Mouse (Mus musculus) forebrain, postnatal 0 days (tissue): ENCODE data around the gene Rrp7a. TPM values are rescaled to one million over a fixed set of nuclear protein-coding genes. Genes with fewer than 3 reads are reported as not detected.

Source experiments
- ATAC-seq: fragments of 200-750 bp; cut with Nextera tagmentation; 2 replicates; pipeline ENCODE4 v1.8.0; 2017; ENCODE audit warnings: mild to moderate bottlenecking, moderate library complexity
- DNase-seq: peaks from one replicate; pipeline ENCODE4 v3.0.0-alpha.2; 2015
- H3K27ac ChIP-seq: fragments of 300-500 bp; sonication (generic); 2 replicates; pipeline ENCODE4 v1.5.1; 2014; ENCODE audit warnings: low read depth, mild to moderate bottlenecking, antibody characterized with exemption, low read length, moderate library complexity, mixed read lengths
- H3K27me3 ChIP-seq: fragments of 300-500 bp; sonication (generic); 2 replicates; pipeline ENCODE4 v1.6.1; 2014; ENCODE audit warnings: mild to moderate bottlenecking, low read length, mixed read lengths; ENCODE audit not compliant: insufficient read depth
- H3K36me3 ChIP-seq: fragments of 300-500 bp; sonication (generic); 2 replicates; pipeline ENCODE4 v1.6.1; 2014; ENCODE audit warnings: mild to moderate bottlenecking, moderate library complexity; ENCODE audit not compliant: insufficient read depth
- H3K4me1 ChIP-seq: fragments of 300-500 bp; sonication (generic); 2 replicates; pipeline ENCODE4 v1.6.1; 2014; ENCODE audit warnings: antibody characterized with exemption; ENCODE audit not compliant: insufficient read depth
- H3K4me2 ChIP-seq: fragments of 300-500 bp; sonication (generic); 2 replicates; pipeline ENCODE4 v1.6.1; 2014; ENCODE audit warnings: low read depth, mild to moderate bottlenecking, moderate library complexity
- H3K4me3 ChIP-seq: fragments of 300-500 bp; sonication (generic); 2 replicates; pipeline ENCODE4 v1.5.1; 2014; ENCODE audit warnings: low read depth, low read length, mixed read lengths
- H3K9ac ChIP-seq: fragments of 300-500 bp; sonication (generic); 2 replicates; pipeline ENCODE4 v1.6.1; 2014; ENCODE audit warnings: mild to moderate bottlenecking
- H3K9me3 ChIP-seq: fragments of 300-500 bp; sonication (generic); 2 replicates; pipeline ENCODE4 v1.6.1; 2016; ENCODE audit warnings: low read length
- CTCF ChIP-seq: sonication (generic); IDR thresholded peaks from 2 replicates; pipeline ENCODE4 v1.5.1; 2016; ENCODE audit warnings: antibody characterized with exemption, control low read depth, low read depth
- WGBS: fragments of 180-500 bp; shearing (Covaris S2); extraction: QIAGEN DNeasy Blood & Tissue Kit; methylation state at CpG from one replicate; pipeline ENCODE4 v1.1.7; 2014; 5-methylcytosine and 5-hydroxymethylcytosine counted together
- polyA plus RNA-seq: library from polyadenylated mRNA; unstranded; fragments of >200 nt; fragmentation: Nextera tagmentation; extraction: Ambion mirVana; gene quantifications from 2 replicates; pipeline ENCODE4 v1.2.1, GENCODE M21; 2015
- total RNA-seq: library from RNA; depleted of rRNA; stranded (reverse); fragments of >200 nt; gene quantifications from 2 replicates; pipeline ENCODE4 v1.2.3, GENCODE M21; 2014

Rrp7a gene
- total and polyA plus RNA-seq, 2 experiments from 2014 or later: 89.5 to 122 TPM

DNA sequence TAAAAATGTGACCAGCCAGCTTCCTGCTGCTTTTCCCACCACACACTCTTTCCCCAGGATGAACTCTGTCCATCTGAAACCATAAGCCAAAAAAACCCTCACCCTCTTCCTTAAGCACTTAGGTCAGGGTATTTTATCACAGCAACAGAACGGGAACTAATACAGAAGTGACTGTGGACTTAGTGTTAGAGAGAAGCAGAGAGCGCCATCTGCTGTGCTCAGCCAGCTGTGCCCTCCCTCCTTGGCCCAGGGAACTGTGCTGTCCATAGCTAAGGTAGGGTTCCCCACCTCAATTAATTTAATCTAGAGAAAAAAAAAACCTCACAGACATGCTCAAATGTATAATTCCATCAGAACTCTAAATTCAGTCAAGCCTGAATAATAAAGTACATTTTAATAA, 26.7 kb downstream of the Rrp7a start:
- WGBS: 38% methylated on average over 2 of the region's 2 CpGs
- Histone ChIP-seq H3K4me1 (0 out of 2 replicates have a peak, but pooled peaks cover 5% of the 10 kb centered on the region), H3K9me3 (no peaks in the 10 kb centered on the region), H3K4me3 (no peak overlapping the region), H3K27me3 (no peaks in the 10 kb centered on the region), H3K36me3 (no peaks in the 10 kb centered on the region), H3K9ac (no peak overlapping the region), H3K27ac (no peak overlapping the region), H3K4me2 (no peak overlapping the region)
- ATAC-seq (no peak), DNase-seq (no peak)
- TF ChIP-seq CTCF: peak; percentile 47

DNA sequence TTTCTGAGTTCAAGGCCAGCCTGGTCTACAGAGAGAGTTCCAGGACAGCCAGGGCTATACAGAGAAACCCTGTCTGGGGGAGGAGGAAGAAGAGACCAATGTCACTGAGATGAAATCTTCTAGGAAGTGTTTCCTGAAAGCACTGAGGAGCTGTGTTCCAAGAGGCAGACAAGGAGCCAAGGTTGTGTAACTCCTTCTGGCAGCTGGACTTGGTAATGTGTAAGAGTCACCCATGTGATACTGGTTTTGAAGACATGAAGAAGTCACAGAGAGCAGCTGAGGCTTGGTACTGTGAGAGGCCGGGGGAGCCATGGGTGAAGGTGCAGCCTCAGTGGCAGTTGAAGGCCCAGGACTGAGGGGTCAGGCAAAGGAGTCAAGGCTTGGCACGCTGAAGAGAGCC, 28.9 kb downstream of the Rrp7a start:
- no peak overlapping the region for H3K9ac ChIP-seq
- ATAC-seq (no peak), DNase-seq (no peak)
- no peak overlapping the region for H3K27ac ChIP-seq
- TF ChIP-seq CTCF: no peak
- no peak overlapping the region for H3K4me3 ChIP-seq
- H3K4me2 ChIP-seq: no peak overlapping the region
- H3K9me3 ChIP-seq: no peaks in the 10 kb centered on the region
- no peaks in the 10 kb centered on the region for H3K36me3 ChIP-seq
- no peaks in the 10 kb centered on the region for H3K27me3 ChIP-seq
- no peaks in the 10 kb centered on the region; the same call in 1 of the 2 replicates for H3K4me1 ChIP-seq
- 87% methylated on average over 2 of the region's 2 CpGs for WGBS

DNA sequence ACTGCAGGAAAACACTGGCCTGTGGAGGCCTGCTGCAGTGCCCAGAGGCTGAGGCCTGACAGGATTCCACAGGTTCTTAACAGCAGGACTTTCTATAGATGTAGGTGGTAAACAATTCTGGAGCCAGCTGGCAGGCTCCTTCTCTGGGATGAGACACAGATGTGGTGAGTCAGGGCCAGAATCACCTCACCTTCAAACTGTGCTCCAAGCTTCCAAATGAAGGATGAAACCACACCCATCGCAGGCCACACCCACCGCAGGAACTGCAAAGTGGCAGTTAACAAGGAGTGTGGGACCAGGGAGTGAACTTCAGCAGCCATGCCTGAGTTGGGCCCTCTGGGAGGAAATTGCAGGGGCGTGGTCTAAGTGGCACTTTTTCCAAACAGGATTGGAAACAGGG, 31.7 kb downstream of the Rrp7a start:
- H3K4me1 ChIP-seq: no peaks in the 10 kb centered on the region; the same call in 1 of the 2 replicates
- DNase-seq (no peak), ATAC-seq (no peak)
- H3K27me3 ChIP-seq: no peaks in the 10 kb centered on the region
- no peak overlapping the region for H3K4me2 ChIP-seq
- H3K27ac ChIP-seq: no peak overlapping the region
- WGBS: 56% methylated on average over 3 of the region's 3 CpGs
- H3K9me3 ChIP-seq: no peaks in the 10 kb centered on the region
- H3K36me3 ChIP-seq: no peaks in the 10 kb centered on the region
- H3K4me3 ChIP-seq: no peak overlapping the region
- TF ChIP-seq CTCF: no peak
- no peak overlapping the region for H3K9ac ChIP-seq

DNA sequence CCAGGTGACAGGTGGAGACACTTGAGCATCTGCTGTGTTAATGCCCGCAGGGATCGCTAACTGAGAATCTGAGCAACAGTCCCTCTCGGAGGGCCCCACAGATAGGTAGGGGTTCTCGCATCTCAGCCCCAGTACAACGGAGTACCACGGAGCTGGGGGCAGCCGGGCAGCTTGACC, 33.3 kb downstream of the Rrp7a start, which contains the start of gene Serhl:
Gene Serhl (plus strand): TSS at position 78 of the 177 bp plus-strand sequence.
- no peak within 1 kb of the TSS for H3K9ac ChIP-seq
- no peak for DNase-seq
- no peaks in the 10 kb centered on the region for H3K36me3 ChIP-seq
- no peak for TF ChIP-seq CTCF
- 20% methylated on average over 7 of the region's 7 CpGs for WGBS
- no peak within 1 kb of the TSS for H3K4me2 ChIP-seq
- no peak for ATAC-seq
- no peaks in the 10 kb centered on the region for H3K9me3 ChIP-seq
- H3K4me3 ChIP-seq: no peak within 1 kb of the TSS
- H3K4me1 ChIP-seq: no peaks in the 10 kb centered on the region; the same call in 1 of the 2 replicates
- no peaks in the 10 kb centered on the region for H3K27me3 ChIP-seq
- no peak within 1 kb of the TSS for H3K27ac ChIP-seq

DNA sequence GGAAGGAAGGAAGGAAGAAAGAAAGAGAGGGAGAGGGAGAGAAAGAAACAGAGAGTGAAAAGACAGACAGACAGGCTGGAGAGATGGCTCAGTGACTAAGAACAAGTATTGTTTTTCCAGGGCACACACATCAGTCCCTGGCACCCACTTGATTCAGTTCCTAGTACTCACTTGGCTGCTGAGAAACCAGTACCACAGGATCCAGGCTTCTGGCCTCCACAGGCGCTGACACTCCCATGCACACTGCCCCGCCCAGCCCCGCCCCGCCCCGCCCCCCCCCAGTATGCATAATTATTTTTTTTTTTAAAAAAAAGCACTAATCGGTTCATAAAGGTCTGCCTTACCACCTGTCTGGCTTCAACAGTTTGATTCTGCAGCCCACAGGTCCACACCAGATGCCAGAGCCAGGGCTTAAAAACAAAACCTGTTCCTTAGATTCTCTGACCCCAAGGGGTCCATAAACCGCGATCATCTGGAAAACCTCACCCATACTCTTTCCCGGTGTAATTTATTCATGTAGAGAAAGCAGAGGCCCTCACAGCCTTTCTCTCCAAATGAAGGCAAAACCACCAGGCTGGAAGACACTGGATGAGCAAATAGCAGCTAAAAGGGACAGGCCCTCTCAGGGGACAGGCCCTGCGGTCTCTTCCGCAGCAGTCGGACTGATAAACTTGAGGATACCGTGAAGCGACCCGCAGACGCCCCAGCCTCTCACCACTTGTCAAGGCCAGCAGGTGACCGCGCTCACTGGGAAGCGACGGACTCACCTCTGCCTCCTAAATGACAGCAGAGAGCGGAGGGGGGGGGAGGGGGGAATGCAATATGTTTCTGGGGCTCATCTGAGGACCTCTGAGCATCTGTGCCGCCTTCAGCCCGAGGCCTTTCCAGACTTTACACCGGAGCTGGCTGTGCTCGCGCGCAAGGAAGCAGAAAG, 33.8 kb downstream of the Rrp7a start:
- no peaks in the 10 kb centered on the region for H3K36me3 ChIP-seq
- H3K27ac ChIP-seq: no peak overlapping the region
- no peak for TF ChIP-seq CTCF
- no peaks in the 10 kb centered on the region; the same call in 1 of the 2 replicates for H3K4me1 ChIP-seq
- H3K4me2 ChIP-seq: no peak overlapping the region
- 10% methylated on average over 26 of the region's 27 CpGs for WGBS
- no peaks in the 10 kb centered on the region for H3K27me3 ChIP-seq
- no peak overlapping the region for H3K4me3 ChIP-seq
- H3K9ac ChIP-seq: no peak overlapping the region
- ATAC-seq: no peak
- H3K9me3 ChIP-seq: no peaks in the 10 kb centered on the region
- DNase-seq: no peak

DNA sequence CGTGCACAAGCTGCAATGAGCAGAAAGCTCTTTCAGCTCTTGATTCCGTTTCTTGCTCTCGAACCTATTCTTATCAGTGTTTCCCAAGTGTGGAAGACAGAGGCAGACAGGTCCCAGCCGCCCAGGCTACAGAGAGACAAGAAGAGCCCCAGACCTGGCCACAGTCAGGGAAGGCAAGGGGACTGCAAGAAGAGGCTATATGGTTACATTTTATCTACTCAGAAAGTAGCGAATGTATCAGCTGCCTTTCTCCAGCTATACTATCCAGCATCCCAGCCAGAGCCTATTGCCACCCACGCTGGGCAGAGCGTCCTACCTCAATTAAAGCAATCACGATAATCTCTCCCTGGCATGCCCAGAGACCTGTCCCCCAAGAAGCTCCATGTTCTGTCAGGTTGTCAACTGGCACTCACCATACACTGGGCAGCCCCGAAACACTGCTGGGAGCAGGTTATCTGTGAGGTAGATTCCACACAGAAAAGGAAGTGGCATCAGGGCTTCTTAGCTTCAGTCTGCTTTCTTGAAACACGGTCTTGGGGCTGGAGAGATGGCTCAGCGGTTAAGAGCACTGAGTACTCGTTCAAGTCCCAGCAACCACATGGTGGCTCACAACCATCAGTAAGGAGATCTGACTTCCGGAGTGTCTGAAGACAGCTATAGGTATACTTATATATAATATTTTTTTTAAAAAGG, 35.8 kb downstream of the Rrp7a start:
- H3K9me3 ChIP-seq: no peaks in the 10 kb centered on the region
- no peak overlapping the region for H3K4me3 ChIP-seq
- no peak overlapping the region for H3K27ac ChIP-seq
- ATAC-seq (no peak), DNase-seq (no peak)
- 83% methylated on average over 13 of the region's 13 CpGs for WGBS
- H3K9ac ChIP-seq: no peak overlapping the region
- H3K36me3 ChIP-seq: no peaks in the 10 kb centered on the region
- H3K4me1 ChIP-seq: no peaks in the 10 kb centered on the region; the same call in 1 of the 2 replicates
- H3K4me2 ChIP-seq: no peak overlapping the region
- no peak for TF ChIP-seq CTCF
- no peaks in the 10 kb centered on the region for H3K27me3 ChIP-seq

DNA sequence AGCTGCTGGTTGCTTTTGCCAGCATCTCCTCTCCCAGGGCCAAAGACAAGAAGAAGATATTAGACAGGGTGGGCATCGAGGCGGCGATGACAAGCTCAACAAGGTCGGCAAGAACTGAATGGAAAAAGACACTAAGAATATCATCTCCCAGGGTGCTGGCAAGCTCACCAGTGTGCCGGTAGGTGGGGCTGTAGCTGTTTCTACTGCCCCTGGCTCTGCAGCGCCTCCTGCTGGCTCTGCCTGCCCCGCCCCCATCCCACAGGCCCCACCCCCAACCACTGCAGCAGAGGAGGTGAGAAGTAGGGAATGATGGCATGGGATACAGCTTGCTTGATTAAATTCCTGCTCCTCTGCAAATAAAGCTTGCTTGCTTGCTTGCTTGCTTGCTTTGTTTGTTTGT, 36.7 kb downstream of the Rrp7a start:
- H3K27ac ChIP-seq: no peak overlapping the region
- no peaks in the 10 kb centered on the region; the same call in 1 of the 2 replicates for H3K4me1 ChIP-seq
- H3K4me2 ChIP-seq: no peak overlapping the region
- H3K36me3 ChIP-seq: no peaks in the 10 kb centered on the region
- no peaks in the 10 kb centered on the region for H3K9me3 ChIP-seq
- TF ChIP-seq CTCF: peak; percentile 60
- no peak overlapping the region for H3K9ac ChIP-seq
- ATAC-seq: no peak
- no peaks in the 10 kb centered on the region for H3K27me3 ChIP-seq
- no peak overlapping the region for H3K4me3 ChIP-seq
- no peak for DNase-seq
- 35% methylated on average over 6 of the region's 7 CpGs for WGBS
